Mouse (Mus musculus) neutrophil, adult 83 days (primary cell): ENCODE measurements around the gene Scgb1b3. TPM values are rescaled to one million over a fixed set of nuclear protein-coding genes. Genes with fewer than 3 reads are reported as not detected.

Experiments used
- total RNA-seq, 2 experiments: library from RNA; stranded (reverse); gene quantifications; one replicate each; pipeline ENCODE4 v1.2.4; 2023

Scgb1b3 gene
- total RNA-seq: not detected

DNA sequence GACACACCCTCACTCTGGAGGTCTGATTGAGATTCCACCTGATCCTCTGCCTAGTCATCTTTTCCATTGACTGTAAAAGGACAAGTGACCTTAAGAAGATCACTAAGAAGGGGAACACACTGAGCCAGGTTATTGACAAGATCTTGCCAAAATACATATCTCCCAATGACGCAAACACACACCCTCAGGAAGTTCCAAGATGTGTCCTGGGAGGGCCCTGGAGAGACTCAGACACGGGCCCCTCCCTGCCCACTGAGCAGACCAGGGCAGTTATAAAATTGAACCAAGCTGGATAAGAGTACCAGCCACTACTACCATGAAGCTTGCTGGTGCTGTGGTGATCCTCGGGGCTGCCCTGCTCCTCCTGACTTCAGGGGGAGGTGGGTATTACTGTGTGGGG is at the start of gene Scgb1b3:
TSS of gene Scgb1b3 (plus strand) at position 301 of the 400 bp plus-strand sequence.

DNA sequence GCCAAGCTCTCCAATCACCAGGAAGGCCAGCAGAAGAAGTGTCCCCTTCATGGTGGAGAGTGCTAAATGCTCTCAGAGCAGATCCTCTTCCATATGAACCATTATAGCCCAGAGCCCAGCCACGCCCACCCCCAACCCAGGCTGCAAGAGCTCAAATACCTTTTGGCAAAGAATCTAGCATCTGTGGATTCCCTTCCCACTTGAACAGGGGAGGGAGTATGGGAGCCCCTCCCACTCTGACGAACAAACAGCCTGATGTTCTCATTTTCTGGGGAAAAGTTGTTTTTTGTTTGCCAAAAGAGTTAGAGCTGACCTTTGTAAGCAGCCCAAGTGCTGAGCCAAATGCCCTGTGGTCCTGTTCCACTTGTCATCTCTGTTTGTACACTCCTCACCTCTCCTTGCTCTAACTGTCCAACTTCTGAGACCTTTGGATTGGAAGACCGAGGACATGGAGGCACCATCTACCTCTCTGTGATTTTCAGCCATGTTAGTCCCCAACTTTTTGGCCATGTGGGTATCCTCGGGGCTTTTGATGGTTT is 13.3 kb upstream of the Scgb1b3 start, which contains the start of gene Scgb2b3:
TSS of gene Scgb2b3 (minus strand) at position 51 of the 539 bp plus-strand sequence.

Other genes starting within 250 kb of the Scgb1b3 start
- 1 to 10 TPM; 4.1 to 5.5 TPM for gene Scn1b, start 248.6 kb upstream of the Scgb1b3 start, total RNA-seq
- 100 to 1,000 TPM in 1 of 2 experiments, 10 to 100 TPM in 1; 91.2 to 105 TPM for gene Gramd1a, start 219.7 kb upstream of the Scgb1b3 start, total RNA-seq
- not detected for gene Scgb2b2, start 85.1 kb upstream of the Scgb1b3 start, total RNA-seq
- not detected for gene Scgb1b2, start 83.8 kb upstream of the Scgb1b3 start, total RNA-seq
- not detected for gene Scgb2b3, start 13.5 kb upstream of the Scgb1b3 start, total RNA-seq